Mouse (Mus musculus) heart, postnatal 0 days (tissue): ENCODE data around the gene AU018091.

Experiments
- CTCF ChIP-seq: IDR thresholded peaks from 2 replicates; pipeline ENCODE4 v1.5.1; 2016; ENCODE audit warnings: antibody characterized with exemption, control low read depth, low read depth
- EP300 ChIP-seq: IDR thresholded peaks from 2 replicates; pipeline ENCODE4 v1.6.1; 2016; ENCODE audit warnings: antibody characterized with exemption, low read depth

GRCm38 (mm10) chr7:3168925-3169324, at the start of gene AU018091:
- TF ChIP-seq CTCF (no peak), EP300 (no peak)
